Mouse (Mus musculus): ENCODE data around the gene Rab20.

GRCm38 (mm10) chr8:11459016-11459415 lies 19.5 kb downstream of the Rab20 start:
- TF ChIP-seq POLR2A (IDR thresholded peaks at IDR 0.05; ENCODE audit: borderline replicate concordance, low read depth, low read length), result no peak
- no peak for TF ChIP-seq CTCF (IDR thresholded peaks at IDR 0.05; ENCODE audit: low read depth, low read length)
